Mouse (Mus musculus): ENCODE data around the gene Zfp945. TPM values are rescaled to one million over a fixed set of nuclear protein-coding genes. Genes with fewer than 3 reads are reported as not detected.

Gene Zfp945
- polyA plus RNA-seq (2012; rRNA removed; ENCODE audit: low replicate concordance) = 2.9 and 5.1 TPM in 2 replicates

DNA sequence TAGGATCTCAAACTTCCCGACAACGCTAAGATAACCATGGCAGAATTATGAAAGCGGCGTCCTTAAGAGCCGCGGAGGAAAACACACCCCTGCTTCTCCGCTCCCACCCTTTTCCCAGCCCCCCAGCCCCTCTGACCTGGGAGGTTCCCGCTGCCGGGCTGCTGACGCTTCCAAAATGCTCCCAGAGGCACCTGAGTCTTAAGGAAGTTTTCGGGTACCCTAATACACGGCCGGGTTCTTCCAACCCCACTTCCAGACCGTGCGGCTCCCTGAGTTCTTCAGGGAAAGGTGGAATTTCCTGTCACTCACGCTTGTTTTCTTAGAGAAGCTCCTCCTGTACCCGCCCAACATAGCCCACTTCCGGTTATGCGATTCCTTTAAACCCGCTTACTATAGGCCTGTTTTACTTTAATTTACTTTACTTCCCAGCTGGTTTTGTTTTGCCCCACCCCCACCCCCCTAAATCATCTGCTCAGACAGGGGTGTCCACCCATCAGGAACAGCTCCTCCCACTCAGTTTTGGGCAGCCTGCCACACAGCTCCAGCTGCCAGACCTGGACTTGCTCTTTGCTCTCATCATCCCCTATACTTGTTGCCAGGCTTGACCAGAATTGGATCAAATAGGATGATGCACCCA lies at the start of gene Zfp945:
Gene Zfp945, minus strand, starts transcription at position 290 of the 637 bp plus-strand sequence.

Other genes with a start within 250 kb of the Zfp945 start
- gene Vmn2r113, start 75.8 kb upstream of the Zfp945 start, polyA plus RNA-seq (2012; rRNA removed; ENCODE audit: low replicate concordance) = not detected in 2 replicates
- not detected in 2 replicates for gene Vmn2r-ps130, start 194.0 kb upstream of the Zfp945 start, polyA plus RNA-seq (2012; rRNA removed; ENCODE audit: low replicate concordance)

Data from subcutaneous adipose tissue, adult 2 months (tissue).